Mouse (Mus musculus) MEL (cell line): ENCODE data around the gene Bsn. TPM values are rescaled to one million over a fixed set of nuclear protein-coding genes. Genes with fewer than 3 reads are reported as not detected.

ENCODE experiments used
- DNase-seq: peaks from one replicate; pipeline ENCODE4 v3.0.0; 2011; ENCODE audit warnings: low read depth, low spot score
- H3K27ac ChIP-seq: 2 replicates; pipeline ENCODE4 v1.5.1; 2012; ENCODE audit warnings: low read depth, mild to moderate bottlenecking, control low read depth, low read length, moderate library complexity; ENCODE audit not compliant: control insufficient read depth
- H3K27me3 ChIP-seq, 2 experiments: fragments of 150-350 bp in 1 of 2; sonication (generic) in 1 of 2; 2 replicates each; pipeline ENCODE4 v1.6.1; 2012; ENCODE audit warnings: low read length in 2 of 2, mild to moderate bottlenecking in 2 of 2, improper control_type of control experiment in 1 of 2, moderate library complexity in 1 of 2; ENCODE audit not compliant: insufficient read depth in 2 of 2, control insufficient read depth in 1 of 2
- H3K36me3 ChIP-seq, 2 experiments: 2 replicates each; pipeline ENCODE4 v1.6.1; 2012 to 2014; ENCODE audit warnings: low read length in 2 of 2, improper control_type of control experiment in 1 of 2, inconsistent platforms in 1 of 2, mild to moderate bottlenecking in 1 of 2; ENCODE audit not compliant: insufficient read depth in 2 of 2, control insufficient read depth in 1 of 2
- H3K4me1 ChIP-seq, 2 experiments: fragments of 150-350 bp in 1 of 2; sonication (generic) in 1 of 2; 2 replicates each; pipeline ENCODE4 v1.6.1; 2012; ENCODE audit warnings: low read length in 2 of 2, improper control_type of control experiment in 1 of 2, mild to moderate bottlenecking in 1 of 2; ENCODE audit not compliant: insufficient read depth in 2 of 2, control insufficient read depth in 1 of 2
- H3K4me3 ChIP-seq, 2 experiments: fragments of 150-350 bp in 1 of 2; sonication (generic) in 1 of 2; 2 replicates each; pipeline ENCODE4 v1.5.1; 2012; ENCODE audit warnings: low read depth in 2 of 2, low read length in 2 of 2, mild to moderate bottlenecking in 2 of 2, moderate library complexity in 2 of 2, control low read depth in 1 of 2, improper control_type of control experiment in 1 of 2; ENCODE audit not compliant: control insufficient read depth in 1 of 2, insufficient read depth in 1 of 2
- H3K79me2 ChIP-seq: 2 replicates; pipeline ENCODE4 v1.6.1; 2012; ENCODE audit warnings: mild to moderate bottlenecking, low read length, moderate library complexity; ENCODE audit not compliant: control insufficient read depth, poor library complexity, insufficient read depth
- H3K9ac ChIP-seq: 2 replicates; pipeline ENCODE4 v1.6.1; 2012; ENCODE audit warnings: low read depth, mild to moderate bottlenecking, control low read depth, low read length, moderate library complexity; ENCODE audit not compliant: control insufficient read depth, poor library complexity, severe bottlenecking
- H3K9me3 ChIP-seq: fragments of 150-350 bp; sonication (generic); replicated peaks from 2 replicates; pipeline ENCODE4 v1.6.1; 2012; ENCODE audit warnings: mild to moderate bottlenecking, low read length, improper control_type of control experiment, moderate library complexity; ENCODE audit not compliant: insufficient read depth
- BHLHE40 ChIP-seq: IDR thresholded peaks from 2 replicates; pipeline ENCODE4 v1.6.1; 2012; ENCODE audit warnings: low read depth, mild to moderate bottlenecking, inconsistent platforms, low read length, improper control_type of control experiment, borderline replicate concordance
- CHD1 ChIP-seq: IDR thresholded peaks from 2 replicates; pipeline ENCODE4 v1.6.1; 2012; ENCODE audit warnings: low read depth, mild to moderate bottlenecking, inconsistent platforms, low read length, improper control_type of control experiment
- CTCF ChIP-seq, 3 experiments: IDR thresholded peaks in 2 of 3; conservative IDR thresholded peaks in 1 of 3; 2 replicates each; pipeline ENCODE4 v1.5.1; 2011 to 2012; ENCODE audit warnings: low read length in 3 of 3, low read depth in 2 of 3, mild to moderate bottlenecking in 2 of 3, improper control_type of control experiment in 1 of 3, inconsistent platforms in 1 of 3, mixed read lengths in 1 of 3, moderate library complexity in 1 of 3; ENCODE audit not compliant: control insufficient read depth in 1 of 3, insufficient read depth in 1 of 3, poor library complexity in 1 of 3, severe bottlenecking in 1 of 3
- E2F4 ChIP-seq: IDR thresholded peaks from 2 replicates; pipeline ENCODE4 v1.6.1; 2011; ENCODE audit warnings: low read depth, low read length, improper control_type of control experiment, borderline replicate concordance
- ELF1 ChIP-seq: IDR thresholded peaks from 2 replicates; pipeline ENCODE4 v1.6.1; 2014; ENCODE audit warnings: low read depth, mild to moderate bottlenecking, inconsistent platforms, low read length, improper control_type of control experiment, moderate library complexity
- ETS1 ChIP-seq: IDR thresholded peaks from 2 replicates; pipeline ENCODE4 v1.6.1; 2012; ENCODE audit warnings: low read depth, mild to moderate bottlenecking, inconsistent platforms, low read length, improper control_type of control experiment, moderate library complexity
- GATA1 ChIP-seq: IDR thresholded peaks from 2 replicates; pipeline ENCODE4 v1.6.1; 2011; ENCODE audit warnings: low read depth, low read length, improper control_type of control experiment
- HCFC1 ChIP-seq: IDR thresholded peaks from 2 replicates; pipeline ENCODE4 v1.6.1; 2012; ENCODE audit warnings: low read depth, mild to moderate bottlenecking, inconsistent platforms, low read length, improper control_type of control experiment, moderate library complexity
- MAFK ChIP-seq: IDR thresholded peaks from 2 replicates; pipeline ENCODE4 v1.6.1; 2011; ENCODE audit warnings: low read depth, mild to moderate bottlenecking, low read length, improper control_type of control experiment, borderline replicate concordance
- MEF2A ChIP-seq: IDR thresholded peaks from 2 replicates; pipeline ENCODE4 v1.6.1; 2014; ENCODE audit warnings: low read depth, mild to moderate bottlenecking, inconsistent platforms, low read length, improper control_type of control experiment; ENCODE audit not compliant: poor library complexity, insufficient replicate concordance, severe bottlenecking; ENCODE audit errors: extremely low read depth
- MYC ChIP-seq: IDR thresholded peaks from 2 replicates; pipeline ENCODE4 v1.6.1; 2011; ENCODE audit warnings: low read depth, mild to moderate bottlenecking, low read length, improper control_type of control experiment, moderate library complexity
- NELFE ChIP-seq: IDR thresholded peaks from 2 replicates; pipeline ENCODE4 v1.6.1; 2011; ENCODE audit warnings: low read depth, low read length, improper control_type of control experiment
- NRF1 ChIP-seq: IDR thresholded peaks from 2 replicates; pipeline ENCODE4 v1.6.1; 2014; ENCODE audit warnings: low read depth, mild to moderate bottlenecking, inconsistent platforms, low read length, improper control_type of control experiment, moderate library complexity; ENCODE audit not compliant: poor library complexity, insufficient read depth, severe bottlenecking
- POLR2A ChIP-seq, 2 experiments: IDR thresholded peaks; 2 replicates each; pipeline ENCODE4 v1.6.1; 2011 to 2012; ENCODE audit warnings: low read length in 2 of 2, mild to moderate bottlenecking in 2 of 2, control low read depth in 1 of 2, improper control_type of control experiment in 1 of 2, low read depth in 1 of 2, moderate library complexity in 1 of 2; ENCODE audit not compliant: control insufficient read depth in 1 of 2, insufficient read depth in 1 of 2, poor library complexity in 1 of 2
- POLR2AphosphoS2 ChIP-seq: IDR thresholded peaks from 2 replicates; pipeline ENCODE4 v1.6.1; 2011; ENCODE audit warnings: low read length, improper control_type of control experiment
- POLR2AphosphoS5 ChIP-seq: IDR thresholded peaks from 2 replicates; pipeline ENCODE4 v1.6.1; 2012; ENCODE audit warnings: low read depth, borderline replicate concordance, mild to moderate bottlenecking, inconsistent platforms, low read length, moderate library complexity, mixed read lengths
- RAD21 ChIP-seq: IDR thresholded peaks from 2 replicates; pipeline ENCODE4 v1.6.1; 2011; ENCODE audit warnings: mild to moderate bottlenecking, low read depth, low read length, improper control_type of control experiment
- RCOR1 ChIP-seq: IDR thresholded peaks from 2 replicates; pipeline ENCODE4 v1.6.1; 2012; ENCODE audit warnings: low read depth, mild to moderate bottlenecking, inconsistent platforms, low read length, improper control_type of control experiment
- SIN3A ChIP-seq: IDR thresholded peaks from 2 replicates; pipeline ENCODE4 v1.6.1; 2012; ENCODE audit warnings: low read length, improper control_type of control experiment, inconsistent platforms
- SMC3 ChIP-seq: IDR thresholded peaks from 2 replicates; pipeline ENCODE4 v1.6.1; 2011; ENCODE audit warnings: low read depth, low read length, improper control_type of control experiment
- TBP ChIP-seq: IDR thresholded peaks from 2 replicates; pipeline ENCODE4 v1.8.0; 2011; ENCODE audit warnings: low read depth, low read length, improper control_type of control experiment
- UBTF ChIP-seq: IDR thresholded peaks from 2 replicates; pipeline ENCODE4 v1.6.1; 2012; ENCODE audit warnings: low read depth, mild to moderate bottlenecking, inconsistent platforms, low read length, improper control_type of control experiment, moderate library complexity, borderline replicate concordance; ENCODE audit not compliant: insufficient read depth
- USF2 ChIP-seq, 2 experiments: IDR thresholded peaks; 2 replicates each; pipeline ENCODE4 v1.6.1; 2011 to 2012; ENCODE audit warnings: improper control_type of control experiment in 2 of 2, low read length in 2 of 2, borderline replicate concordance in 1 of 2, inconsistent platforms in 1 of 2, low read depth in 1 of 2, mild to moderate bottlenecking in 1 of 2; ENCODE audit not compliant: insufficient read depth in 1 of 2
- ZKSCAN1 ChIP-seq: IDR thresholded peaks from 2 replicates; pipeline ENCODE4 v1.6.1; 2012; ENCODE audit warnings: low read depth, mild to moderate bottlenecking, inconsistent platforms, low read length, improper control_type of control experiment, moderate library complexity
- ZMIZ1 ChIP-seq: IDR thresholded peaks from 2 replicates; pipeline ENCODE4 v1.6.1; 2012; ENCODE audit warnings: low read depth, mild to moderate bottlenecking, inconsistent platforms, low read length, improper control_type of control experiment, moderate library complexity
- ZNF384 ChIP-seq: IDR thresholded peaks from 2 replicates; pipeline ENCODE4 v1.6.1; 2012; ENCODE audit warnings: low read depth, mild to moderate bottlenecking, inconsistent platforms, low read length, improper control_type of control experiment
- polyA plus RNA-seq, 2 experiments: library from polyadenylated mRNA; stranded (reverse) in 1 of 2; unstranded in 1 of 2; fragments of >175 nt in 1 of 2; fragments of >200 nt in 1 of 2; gene quantifications; 2 replicates each; pipeline versions ENCODE4 v1.2.1 to v1.2.4; 2012; ENCODE audit warnings: low replicate concordance in 2 of 2, low read depth in 1 of 2; ENCODE audit not compliant: insufficient read length in 2 of 2, insufficient read depth in 1 of 2, missing spikeins in 1 of 2
- total RNA-seq: library from RNA; depleted of rRNA; stranded (reverse); fragments of 300-350 nt; gene quantifications from 2 replicates; pipeline ENCODE4 v1.2.3, GENCODE M21; 2012

Bsn gene
- total and polyA plus RNA-seq, 3 experiments = 3.5 to 5.6 TPM; not detected in 1

DNA sequence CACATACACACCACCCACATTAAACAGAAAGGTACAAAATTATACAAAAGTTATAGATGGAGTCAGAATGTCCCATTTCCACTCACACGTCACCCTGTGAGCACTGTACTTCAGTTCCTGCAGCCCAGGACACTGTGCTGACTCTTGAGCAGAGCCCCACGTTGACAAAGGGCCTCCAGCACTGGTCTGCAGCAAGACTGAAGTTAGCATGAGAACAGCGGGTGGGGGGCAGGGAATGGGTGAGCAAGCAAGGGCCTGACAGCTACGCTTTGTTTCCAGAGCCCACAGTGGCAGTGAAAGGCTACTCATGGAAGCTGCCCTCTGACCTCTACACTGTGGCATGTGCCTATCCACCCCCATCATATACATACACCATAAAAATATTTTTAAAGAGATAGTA is 40.4 kb downstream of the Bsn start:
- H3K9ac ChIP-seq = no peak overlapping the region
- H3K36me3 ChIP-seq = peaks cover 0 to 10% of the 10 kb centered on the region in 2 experiments; a peak in 2 of 4 replicates
- TF ChIP-seq NELFE = no peak
- TF ChIP-seq ZKSCAN1 = no peak
- TF ChIP-seq RCOR1 = no peak
- TF ChIP-seq CTCF (IDR thresholded peaks at IDR 0.05 in 2 of 3, conservative IDR thresholded peaks at IDR 0.05 in 1 of 3; ENCODE audit: control insufficient read depth in 1 of 3, insufficient read depth in 1 of 3, low read depth in 2 of 3, low read length in 3 of 3, poor library complexity in 1 of 3, severe bottlenecking in 1 of 3) = no peak
- TF ChIP-seq SMC3 = no peak
- TF ChIP-seq RAD21 = no peak
- no peak for TF ChIP-seq E2F4
- TF ChIP-seq POLR2A (IDR thresholded peaks at IDR 0.05; ENCODE audit: control insufficient read depth in 1 of 2, insufficient read depth in 1 of 2, low read depth in 1 of 2, low read length in 2 of 2, poor library complexity in 1 of 2) = no peak
- TF ChIP-seq ELF1 = no peak
- no peak for TF ChIP-seq POLR2AphosphoS5
- TF ChIP-seq POLR2AphosphoS2 = no peak
- no peak for TF ChIP-seq UBTF
- TF ChIP-seq NRF1 = no peak
- no peak for TF ChIP-seq ZMIZ1
- TF ChIP-seq MAFK = no peak
- no peak for TF ChIP-seq GATA1

GRCm38 (mm10) chr9:108147606-108148005 is 42.6 kb downstream of the Bsn start:
- no peak for DNase-seq

More for the DNA sequence above, 40.4 kb downstream of the Bsn start:
- Histone ChIP-seq H3K9me3 (no peaks in the 10 kb centered on the region), H3K79me2 (no peaks in the 10 kb centered on the region), H3K27ac (no peak overlapping the region), H3K4me3 (no peak overlapping the region), H3K27me3 (peaks cover 3 to 4% of the 10 kb centered on the region in 2 experiments; a peak in 3 of 4 replicates), H3K4me1 (peaks cover 7 to 17% of the 10 kb centered on the region in 2 experiments)
- DNase-seq = no peak

More at GRCm38 (mm10) chr9:108147606-108148005, 42.6 kb downstream of the Bsn start:
- TF ChIP-seq SIN3A (no peak), TBP (no peak), POLR2AphosphoS5 (no peak), E2F4 (no peak), USF2 (IDR thresholded peaks at IDR 0.05; ENCODE audit: borderline replicate concordance in 1 of 2, insufficient read depth in 1 of 2, low read depth in 1 of 2, low read length in 2 of 2) (no peak), SMC3 (no peak), RAD21 (no peak), BHLHE40 (no peak), MEF2A (no peak), ELF1 (no peak), ZNF384 (no peak), MYC (no peak), CHD1 (no peak), HCFC1 (no peak), ETS1 (no peak)
- no peaks in the 10 kb centered on the region for H3K27me3 ChIP-seq
- H3K4me3 ChIP-seq = no peak overlapping the region
- H3K4me1 ChIP-seq = peaks cover 7 to 17% of the 10 kb centered on the region in 2 experiments
- H3K9me3 ChIP-seq = no peaks in the 10 kb centered on the region
- H3K9ac ChIP-seq = no peak overlapping the region
- H3K79me2 ChIP-seq = no peaks in the 10 kb centered on the region
- peaks cover 0 to 10% of the 10 kb centered on the region in 2 experiments; a peak in 2 of 4 replicates for H3K36me3 ChIP-seq
- no peak overlapping the region for H3K27ac ChIP-seq
